Mouse (Mus musculus) intestine, postnatal 0 days (tissue): Measurements from ENCODE around the gene Rpain. TPM values are rescaled to one million over a fixed set of nuclear protein-coding genes. Genes with fewer than 3 reads are reported as not detected.

Experiments
- ATAC-seq: fragments of 200-750 bp; cut with Nextera tagmentation; 2 replicates; pipeline ENCODE4 v1.8.0; 2017; ENCODE audit warnings: mild to moderate bottlenecking, moderate TSS enrichment, moderate library complexity
- H3K27ac ChIP-seq: fragments of 300-500 bp; sonication (generic); 2 replicates; pipeline ENCODE4 v1.5.1; 2014; ENCODE audit warnings: mild to moderate bottlenecking, low read depth, low read length, moderate library complexity
- H3K27me3 ChIP-seq: fragments of 300-500 bp; sonication (generic); replicated peaks from 2 replicates; pipeline ENCODE4 v1.6.1; 2014; ENCODE audit warnings: low read length, mixed read lengths; ENCODE audit not compliant: control insufficient read depth, insufficient read depth
- H3K36me3 ChIP-seq: fragments of 300-500 bp; sonication (generic); 2 replicates; pipeline ENCODE4 v1.6.1; 2014; ENCODE audit warnings: mild to moderate bottlenecking, moderate library complexity; ENCODE audit not compliant: control insufficient read depth, insufficient read depth
- H3K4me1 ChIP-seq: fragments of 300-500 bp; sonication (generic); replicated peaks from 2 replicates; pipeline ENCODE4 v1.6.1; 2014; ENCODE audit warnings: antibody characterized with exemption, low read length, mixed read lengths; ENCODE audit not compliant: control insufficient read depth, insufficient read depth
- H3K4me2 ChIP-seq: fragments of 300-500 bp; sonication (generic); replicated peaks from 2 replicates; pipeline ENCODE4 v1.6.1; 2014; ENCODE audit warnings: low read depth, mild to moderate bottlenecking, moderate library complexity
- H3K4me3 ChIP-seq: fragments of 300-500 bp; sonication (generic); 2 replicates; pipeline ENCODE4 v1.5.1; 2014; ENCODE audit warnings: low read depth, low read length
- H3K9ac ChIP-seq: fragments of 300-500 bp; sonication (generic); 2 replicates; pipeline ENCODE4 v1.6.1; 2014; ENCODE audit warnings: mild to moderate bottlenecking, low read depth, low read length
- H3K9me3 ChIP-seq: fragments of 300-500 bp; sonication (generic); 2 replicates; pipeline ENCODE4 v1.6.1; 2016; ENCODE audit warnings: mixed run types; ENCODE audit not compliant: control insufficient read depth
- CTCF ChIP-seq: sonication (generic); IDR thresholded peaks from 2 replicates; pipeline ENCODE4 v1.5.1; 2016; ENCODE audit warnings: low read depth, mild to moderate bottlenecking, control low read depth, antibody characterized with exemption, moderate library complexity
- WGBS: fragments of 180-500 bp; shearing (Covaris S2); extraction: QIAGEN DNeasy Blood & Tissue Kit; methylation state at CpG from one replicate; pipeline ENCODE4 v1.1.7; 2014; 5-methylcytosine and 5-hydroxymethylcytosine counted together
- polyA plus RNA-seq: library from polyadenylated mRNA; unstranded; fragments of >200 nt; fragmentation: Nextera tagmentation; extraction: Ambion mirVana; gene quantifications from 2 replicates; pipeline ENCODE4 v1.2.1, GENCODE M21; 2015

Gene Rpain
- polyA plus RNA-seq, 1 experiment from 2014 or later = 42.8 TPM

GRCm38 (mm10) chr11:70954711-70955110, 15.3 kb upstream of the Rpain start:
- H3K4me1 ChIP-seq = no peaks in the 10 kb centered on the region
- H3K36me3 ChIP-seq = peaks cover 83% of the 10 kb centered on the region
- no peaks in the 10 kb centered on the region for H3K27me3 ChIP-seq
- H3K27ac ChIP-seq = no peak overlapping the region
- no peaks in the 10 kb centered on the region for H3K9me3 ChIP-seq
- no peak overlapping the region for H3K4me3 ChIP-seq
- no peak overlapping the region for H3K9ac ChIP-seq
- ATAC-seq = no peak
- TF ChIP-seq CTCF = no peak
- H3K4me2 ChIP-seq = no peak overlapping the region
- 89% methylated on average over 4 of the region's 4 CpGs for WGBS

- WGBS = 90% methylated on average over 5 of the region's 5 CpGs
- Histone ChIP-seq H3K9me3 (no peaks in the 10 kb centered on the region), H3K4me1 (no peaks in the 10 kb centered on the region), H3K27me3 (no peaks in the 10 kb centered on the region), H3K27ac (no peak overlapping the region), H3K36me3 (peaks cover 85% of the 10 kb centered on the region), H3K4me3 (no peak overlapping the region), H3K4me2 (no peak overlapping the region), H3K9ac (no peak overlapping the region)
- TF ChIP-seq CTCF = no peak
- ATAC-seq = no peak
Measured at GRCm38 (mm10) chr11:70960786-70961554, 9.0 kb upstream of the Rpain start.

- TF ChIP-seq CTCF = no peak
- Histone ChIP-seq H3K4me2 (no peak overlapping the region), H3K36me3 (peaks cover 61% of the 10 kb centered on the region), H3K27ac (no peak overlapping the region), H3K9me3 (no peaks in the 10 kb centered on the region), H3K9ac (no peak overlapping the region), H3K4me3 (no peak overlapping the region), H3K4me1 (no peaks in the 10 kb centered on the region), H3K27me3 (no peaks in the 10 kb centered on the region)
- 78% methylated on average over 4 of the region's 4 CpGs for WGBS
- no peak for ATAC-seq
Measured at GRCm38 (mm10) chr11:70964222-70964907, 5.6 kb upstream of the Rpain start.

GRCm38 (mm10) chr11:70969271-70969794, 680 bp upstream of the Rpain start:
- TF ChIP-seq CTCF = no peak
- Histone ChIP-seq H3K27ac (peak overlapping the region; percentile 85), H3K9ac (peak overlapping the region; percentile 88), H3K27me3 (no peaks in the 10 kb centered on the region), H3K4me1 (no peaks in the 10 kb centered on the region), H3K9me3 (no peaks in the 10 kb centered on the region), H3K4me3 (peak overlapping the region; percentile 94), H3K36me3 (peaks cover 28% of the 10 kb centered on the region), H3K4me2 (peak overlapping the region; percentile 90)
- under 1% methylated on average over 25 of the region's 25 CpGs for WGBS
- peak; percentile 20; the same call in 1 of the 2 replicates for ATAC-seq

GRCm38 (mm10) chr11:70970560-70971540, 837 bp downstream of the Rpain start:
- peak; percentile 19 for ATAC-seq
- Histone ChIP-seq H3K4me2 (peak overlapping the region; percentile 90), H3K4me3 (peak overlapping the region; percentile 94), H3K4me1 (no peaks in the 10 kb centered on the region), H3K36me3 (peaks cover 27% of the 10 kb centered on the region), H3K9me3 (no peaks in the 10 kb centered on the region), H3K27me3 (no peaks in the 10 kb centered on the region), H3K27ac (peak overlapping the region; percentile 68), H3K9ac (peak overlapping the region; percentile 59)
- TF ChIP-seq CTCF = peak; percentile 40
- WGBS = 15% methylated on average over 24 of the region's 24 CpGs
